Mouse (Mus musculus) cerebellum, adult (tissue): Measurements from ENCODE around the gene Chst8.

ENCODE experiments used
- ATAC-seq: cut with Nextera tagmentation; 2 replicates; pipeline ENCODE4 v1.9.2; 2017; ENCODE audit warnings: mild to moderate bottlenecking, moderate library complexity, mixed read lengths; ENCODE audit not compliant: insufficient number of reproducible peaks, low FRiP score, low TSS enrichment

Gene Chst8

GRCm38 (mm10) chr7:34753140-34753886 lies 59.2 kb downstream of the Chst8 start:
- no peak for ATAC-seq

- no peak for ATAC-seq
These were observed 60.3 kb downstream of the Chst8 start for GRCm38 (mm10) chr7:34752151-34752762.

- no peak for ATAC-seq
These were observed 62.2 kb downstream of the Chst8 start for GRCm38 (mm10) chr7:34750350-34750749.

- no peak for ATAC-seq
These were observed 62.8 kb downstream of the Chst8 start for GRCm38 (mm10) chr7:34749753-34750152.

GRCm38 (mm10) chr7:34748501-34748900 lies 64.0 kb downstream of the Chst8 start:
- ATAC-seq: no peak

- ATAC-seq: no peak
These were observed 64.8 kb downstream of the Chst8 start for GRCm38 (mm10) chr7:34747661-34748060.

GRCm38 (mm10) chr7:34746586-34746985 lies 65.9 kb downstream of the Chst8 start:
- ATAC-seq: no peak

GRCm38 (mm10) chr7:34746165-34746564 lies 66.3 kb downstream of the Chst8 start:
- no peak for ATAC-seq

- no peak for ATAC-seq
These were observed 67.1 kb downstream of the Chst8 start for GRCm38 (mm10) chr7:34745426-34745825.

GRCm38 (mm10) chr7:34744994-34745393 lies 67.5 kb downstream of the Chst8 start:
- ATAC-seq: no peak

GRCm38 (mm10) chr7:34743411-34744085 lies 69.0 kb downstream of the Chst8 start:
- ATAC-seq: no peak

GRCm38 (mm10) chr7:34739371-34739770 lies 73.1 kb downstream of the Chst8 start:
- no peak for ATAC-seq

- ATAC-seq: no peak
These were observed 75.3 kb downstream of the Chst8 start for GRCm38 (mm10) chr7:34737206-34737605.

- peak; percentile 54; the same call in 1 of the 2 replicates for ATAC-seq
These were observed 78.2 kb downstream of the Chst8 start for GRCm38 (mm10) chr7:34734348-34734747.

GRCm38 (mm10) chr7:34728931-34729330 lies 83.6 kb downstream of the Chst8 start:
- ATAC-seq: no peak

- ATAC-seq: no peak
These were observed 87.3 kb downstream of the Chst8 start for GRCm38 (mm10) chr7:34725206-34725605.

- no peak for ATAC-seq
These were observed 89.8 kb downstream of the Chst8 start for GRCm38 (mm10) chr7:34722551-34723230.

GRCm38 (mm10) chr7:34722151-34722550 lies 90.4 kb downstream of the Chst8 start:
- no peak for ATAC-seq

- no peak for ATAC-seq
These were observed 90.9 kb downstream of the Chst8 start for GRCm38 (mm10) chr7:34721650-34722048.

- no peak for ATAC-seq
These were observed 91.4 kb downstream of the Chst8 start for GRCm38 (mm10) chr7:34720882-34721649.
